Mouse (Mus musculus) MEL (cell line): ENCODE results near the gene Sgpp1.

Source experiments
- CTCF ChIP-seq, 3 experiments: IDR thresholded peaks in 2 of 3; conservative IDR thresholded peaks in 1 of 3; 2 replicates each; pipeline ENCODE4 v1.5.1; 2011 to 2012; ENCODE audit warnings: low read length in 3 of 3, low read depth in 2 of 3, mild to moderate bottlenecking in 2 of 3, improper control_type of control experiment in 1 of 3, inconsistent platforms in 1 of 3, mixed read lengths in 1 of 3, moderate library complexity in 1 of 3; ENCODE audit not compliant: control insufficient read depth in 1 of 3, insufficient read depth in 1 of 3, poor library complexity in 1 of 3, severe bottlenecking in 1 of 3
- E2F4 ChIP-seq: IDR thresholded peaks from 2 replicates; pipeline ENCODE4 v1.6.1; 2011; ENCODE audit warnings: low read depth, low read length, improper control_type of control experiment, borderline replicate concordance
- MAFK ChIP-seq: IDR thresholded peaks from 2 replicates; pipeline ENCODE4 v1.6.1; 2011; ENCODE audit warnings: low read depth, mild to moderate bottlenecking, low read length, improper control_type of control experiment, borderline replicate concordance
- POLR2A ChIP-seq, 2 experiments: IDR thresholded peaks; 2 replicates each; pipeline ENCODE4 v1.6.1; 2011 to 2012; ENCODE audit warnings: low read length in 2 of 2, mild to moderate bottlenecking in 2 of 2, control low read depth in 1 of 2, improper control_type of control experiment in 1 of 2, low read depth in 1 of 2, moderate library complexity in 1 of 2; ENCODE audit not compliant: control insufficient read depth in 1 of 2, insufficient read depth in 1 of 2, poor library complexity in 1 of 2
- TBP ChIP-seq: IDR thresholded peaks from 2 replicates; pipeline ENCODE4 v1.8.0; 2011; ENCODE audit warnings: low read depth, low read length, improper control_type of control experiment
- TCF12 ChIP-seq: IDR thresholded peaks from 2 replicates; pipeline ENCODE4 v1.6.1; 2014; ENCODE audit warnings: low read depth, mild to moderate bottlenecking, inconsistent platforms, low read length, improper control_type of control experiment, moderate library complexity
- USF2 ChIP-seq, 2 experiments: IDR thresholded peaks; 2 replicates each; pipeline ENCODE4 v1.6.1; 2011 to 2012; ENCODE audit warnings: improper control_type of control experiment in 2 of 2, low read length in 2 of 2, borderline replicate concordance in 1 of 2, inconsistent platforms in 1 of 2, low read depth in 1 of 2, mild to moderate bottlenecking in 1 of 2; ENCODE audit not compliant: insufficient read depth in 1 of 2

DNA sequence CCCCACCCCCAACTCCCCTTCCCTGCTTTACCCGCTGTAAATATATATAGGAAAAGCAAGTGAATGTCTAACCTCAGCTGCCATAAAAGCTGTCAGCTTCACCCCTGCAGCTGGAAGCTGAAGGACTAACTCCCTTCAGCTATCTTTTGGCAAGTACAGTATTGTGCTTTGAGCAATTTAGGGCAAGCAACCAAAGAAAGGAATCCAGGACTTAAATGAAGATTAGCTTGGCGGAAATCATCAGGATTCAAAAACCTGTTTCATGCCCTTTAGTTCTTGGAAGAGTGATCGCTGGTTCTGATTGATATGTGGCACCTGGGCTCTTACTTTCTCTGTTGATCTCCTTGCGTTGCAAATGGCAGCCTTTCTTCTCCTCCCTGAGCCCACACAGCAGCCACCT lies 13.0 kb upstream of the Sgpp1 start:
- TF ChIP-seq CTCF (IDR thresholded peaks at IDR 0.05 in 2 of 3, conservative IDR thresholded peaks at IDR 0.05 in 1 of 3; ENCODE audit: control insufficient read depth in 1 of 3, insufficient read depth in 1 of 3, low read depth in 2 of 3, low read length in 3 of 3, poor library complexity in 1 of 3, severe bottlenecking in 1 of 3): no peak
- TF ChIP-seq USF2 (IDR thresholded peaks at IDR 0.05; ENCODE audit: borderline replicate concordance in 1 of 2, insufficient read depth in 1 of 2, low read depth in 1 of 2, low read length in 2 of 2): no peak
- no peak for TF ChIP-seq E2F4
- TF ChIP-seq MAFK: no peak
- no peak for TF ChIP-seq TBP
- TF ChIP-seq TCF12: no peak
- TF ChIP-seq POLR2A (IDR thresholded peaks at IDR 0.05; ENCODE audit: control insufficient read depth in 1 of 2, insufficient read depth in 1 of 2, low read depth in 1 of 2, low read length in 2 of 2, poor library complexity in 1 of 2): no peak
